Mouse (Mus musculus): ENCODE data around the gene Cdc42se2. TPM values are rescaled to one million over a fixed set of nuclear protein-coding genes. Genes with fewer than 3 reads are reported as not detected.

Gene Cdc42se2
- polyA plus RNA-seq, 1 experiment from 2014 or later, result 56.3 TPM

DNA sequence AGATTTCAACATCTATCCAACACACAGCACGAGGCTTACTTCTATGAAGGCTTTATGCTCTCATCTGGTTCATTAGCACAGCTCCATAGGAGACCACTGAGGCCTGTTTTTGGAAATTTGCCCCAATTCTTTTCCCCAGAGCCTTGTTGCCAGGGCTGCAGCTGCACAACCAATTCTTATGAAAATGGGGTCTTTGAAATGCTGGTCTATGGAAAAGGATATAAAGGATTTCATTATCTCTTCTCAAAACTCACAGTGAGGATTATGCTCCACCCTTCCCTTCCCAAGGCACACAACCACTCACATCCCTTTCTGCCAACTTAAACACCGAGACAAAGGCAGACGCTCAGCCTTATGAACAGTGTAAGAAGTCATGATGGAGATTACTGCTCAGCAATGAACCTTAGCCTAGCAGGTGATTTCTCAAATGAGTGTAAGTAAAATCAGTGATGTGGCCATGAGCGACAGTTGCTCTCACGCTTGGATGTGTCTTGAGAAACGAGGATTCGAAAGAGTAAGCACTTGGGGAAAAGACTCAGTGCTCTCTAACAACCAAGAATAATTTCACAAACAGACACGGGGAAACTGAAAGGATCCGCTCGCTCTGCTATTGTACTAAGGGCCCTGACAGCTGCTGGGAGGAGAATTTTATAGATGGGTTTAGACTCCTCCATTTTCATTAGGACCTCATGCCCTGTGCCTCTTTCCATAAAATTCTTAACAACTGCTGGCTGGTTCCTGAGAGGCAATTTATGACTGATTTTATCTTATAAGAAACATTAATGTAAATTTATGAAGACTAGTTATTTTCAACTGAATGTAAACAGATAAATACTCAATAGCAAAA lies 33.0 kb downstream of the Cdc42se2 start:
- no peak overlapping the region for H3K9ac ChIP-seq (replicated peaks; ENCODE audit: low read depth)
- no peak overlapping the region for H3K27ac ChIP-seq (ENCODE audit: low read length)
- H3K27me3 ChIP-seq (replicated peaks; ENCODE audit: insufficient read depth, low read length), result no peaks in the 10 kb centered on the region
- no peak overlapping the region for H3K4me2 ChIP-seq (replicated peaks; ENCODE audit: low read depth, low read length)
- TF ChIP-seq EP300 (IDR thresholded peaks at IDR 0.05) (no peak), CTCF (IDR thresholded peaks at IDR 0.05) (no peak)
- ATAC-seq (no peak), DNase-seq (ENCODE audit: low spot score) (no peak)
- H3K9me3 ChIP-seq (ENCODE audit: low read length), result no peaks in the 10 kb centered on the region
- no peaks in the 10 kb centered on the region for H3K4me1 ChIP-seq (ENCODE audit: insufficient read depth, low read depth, low read length)
- peaks cover 10% of the 10 kb centered on the region; the same call in 1 of the 2 replicates for H3K36me3 ChIP-seq (ENCODE audit: insufficient read depth, low read length)
- no peak overlapping the region for H3K4me3 ChIP-seq (ENCODE audit: low read depth, low read length)
- 92% methylated on average over 10 of the region's 10 CpGs for WGBS

- ATAC-seq, result no peak
- H3K27ac ChIP-seq (ENCODE audit: low read length), result no peak overlapping the region
- TF ChIP-seq EP300 (IDR thresholded peaks at IDR 0.05) (no peak), CTCF (IDR thresholded peaks at IDR 0.05) (no peak)
- H3K4me2 ChIP-seq (replicated peaks; ENCODE audit: low read depth, low read length), result no peak overlapping the region
- H3K36me3 ChIP-seq (ENCODE audit: insufficient read depth, low read length), result peaks cover 10% of the 10 kb centered on the region; the same call in 1 of the 2 replicates
- H3K27me3 ChIP-seq (replicated peaks; ENCODE audit: insufficient read depth, low read length), result no peaks in the 10 kb centered on the region
- H3K4me1 ChIP-seq (ENCODE audit: insufficient read depth, low read depth, low read length), result no peaks in the 10 kb centered on the region
- DNase-seq (ENCODE audit: low spot score), result no peak
- WGBS, result 70% methylated on average over 4 of the region's 4 CpGs
- H3K9me3 ChIP-seq (ENCODE audit: low read length), result no peaks in the 10 kb centered on the region
- H3K9ac ChIP-seq (replicated peaks; ENCODE audit: low read depth), result no peak overlapping the region
- H3K4me3 ChIP-seq (ENCODE audit: low read depth, low read length), result no peak overlapping the region
Measured at GRCm38 (mm10) chr11:54751502-54751901, 36.0 kb downstream of the Cdc42se2 start.

GRCm38 (mm10) chr11:54748891-54749290 lies 38.6 kb downstream of the Cdc42se2 start:
- H3K4me2 ChIP-seq (replicated peaks; ENCODE audit: low read depth, low read length), result no peak overlapping the region
- no peaks in the 10 kb centered on the region for H3K9me3 ChIP-seq (ENCODE audit: low read length)
- no peak overlapping the region for H3K9ac ChIP-seq (replicated peaks; ENCODE audit: low read depth)
- H3K4me1 ChIP-seq (ENCODE audit: insufficient read depth, low read depth, low read length), result no peaks in the 10 kb centered on the region
- no peak overlapping the region for H3K27ac ChIP-seq (ENCODE audit: low read length)
- no peak for DNase-seq (ENCODE audit: low spot score)
- H3K27me3 ChIP-seq (replicated peaks; ENCODE audit: insufficient read depth, low read length), result no peaks in the 10 kb centered on the region
- TF ChIP-seq EP300 (IDR thresholded peaks at IDR 0.05), result no peak
- TF ChIP-seq CTCF (IDR thresholded peaks at IDR 0.05), result no peak
- no peak overlapping the region for H3K4me3 ChIP-seq (ENCODE audit: low read depth, low read length)
- no peak for ATAC-seq
- H3K36me3 ChIP-seq (ENCODE audit: insufficient read depth, low read length), result peaks cover 3% of the 10 kb centered on the region; the same call in 1 of the 2 replicates

DNA sequence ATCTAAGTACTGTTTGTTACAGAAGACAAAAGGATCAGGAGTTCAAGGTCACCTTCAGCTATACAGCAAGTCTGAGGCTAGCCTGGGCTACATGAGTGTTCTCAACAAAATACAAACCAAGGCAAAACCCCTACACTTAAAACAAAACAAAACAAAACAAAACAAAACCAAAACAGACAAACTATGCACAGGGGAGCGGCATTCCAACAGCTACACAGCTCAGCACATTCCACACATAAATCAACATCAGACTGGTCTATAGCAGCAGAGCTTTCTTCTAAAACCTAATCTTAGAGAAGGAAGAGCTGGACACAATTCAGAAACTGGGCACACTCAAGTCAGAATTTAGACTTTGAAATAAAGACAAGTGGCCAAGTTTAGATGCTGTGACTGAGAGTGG lies 43.2 kb downstream of the Cdc42se2 start:
- Histone ChIP-seq H3K9ac (replicated peaks; ENCODE audit: low read depth) (no peak overlapping the region), H3K9me3 (ENCODE audit: low read length) (no peaks in the 10 kb centered on the region), H3K4me2 (replicated peaks; ENCODE audit: low read depth, low read length) (no peak overlapping the region), H3K4me3 (ENCODE audit: low read depth, low read length) (no peak overlapping the region), H3K27me3 (replicated peaks; ENCODE audit: insufficient read depth, low read length) (no peaks in the 10 kb centered on the region), H3K36me3 (ENCODE audit: insufficient read depth, low read length) (no peaks in the 10 kb centered on the region), H3K4me1 (ENCODE audit: insufficient read depth, low read depth, low read length) (no peaks in the 10 kb centered on the region), H3K27ac (ENCODE audit: low read length) (no peak overlapping the region)
- no peak for ATAC-seq
- WGBS, result 76% methylated on average over 1 of the region's 1 CpGs
- no peak for DNase-seq (ENCODE audit: low spot score)
- TF ChIP-seq CTCF (IDR thresholded peaks at IDR 0.05), result no peak
- no peak for TF ChIP-seq EP300 (IDR thresholded peaks at IDR 0.05)

- Histone ChIP-seq H3K9ac (replicated peaks; ENCODE audit: low read depth) (no peak overlapping the region), H3K4me1 (ENCODE audit: insufficient read depth, low read depth, low read length) (no peaks in the 10 kb centered on the region), H3K27me3 (replicated peaks; ENCODE audit: insufficient read depth, low read length) (no peaks in the 10 kb centered on the region), H3K36me3 (ENCODE audit: insufficient read depth, low read length) (no peaks in the 10 kb centered on the region), H3K9me3 (ENCODE audit: low read length) (no peaks in the 10 kb centered on the region), H3K27ac (ENCODE audit: low read length) (no peak overlapping the region), H3K4me2 (replicated peaks; ENCODE audit: low read depth, low read length) (no peak overlapping the region), H3K4me3 (ENCODE audit: low read depth, low read length) (no peak overlapping the region)
- 74% methylated on average over 2 of the region's 2 CpGs for WGBS
- DNase-seq (ENCODE audit: low spot score), result no peak
- no peak for ATAC-seq
- no peak for TF ChIP-seq CTCF (IDR thresholded peaks at IDR 0.05)
Measured at GRCm38 (mm10) chr11:54741330-54741729, 46.1 kb downstream of the Cdc42se2 start.

- ATAC-seq (no peak), DNase-seq (ENCODE audit: low spot score) (no peak)
- Histone ChIP-seq H3K4me2 (replicated peaks; ENCODE audit: low read depth, low read length) (no peak overlapping the region), H3K4me1 (ENCODE audit: insufficient read depth, low read depth, low read length) (no peaks in the 10 kb centered on the region; the same call in 1 of the 2 replicates), H3K9me3 (ENCODE audit: low read length) (no peaks in the 10 kb centered on the region), H3K4me3 (ENCODE audit: low read depth, low read length) (no peak overlapping the region), H3K9ac (replicated peaks; ENCODE audit: low read depth) (no peak overlapping the region), H3K27ac (ENCODE audit: low read length) (no peak overlapping the region), H3K36me3 (ENCODE audit: insufficient read depth, low read length) (no peaks in the 10 kb centered on the region), H3K27me3 (replicated peaks; ENCODE audit: insufficient read depth, low read length) (no peaks in the 10 kb centered on the region)
- WGBS, result 93% methylated on average over 4 of the region's 4 CpGs
- TF ChIP-seq EP300 (IDR thresholded peaks at IDR 0.05), result no peak
- TF ChIP-seq CTCF (IDR thresholded peaks at IDR 0.05), result no peak
Measured at GRCm38 (mm10) chr11:54739012-54739750, 48.3 kb downstream of the Cdc42se2 start.
